8 mouse cellular contexts compared by ENCODE assay signal in the genomic region with DNA sequence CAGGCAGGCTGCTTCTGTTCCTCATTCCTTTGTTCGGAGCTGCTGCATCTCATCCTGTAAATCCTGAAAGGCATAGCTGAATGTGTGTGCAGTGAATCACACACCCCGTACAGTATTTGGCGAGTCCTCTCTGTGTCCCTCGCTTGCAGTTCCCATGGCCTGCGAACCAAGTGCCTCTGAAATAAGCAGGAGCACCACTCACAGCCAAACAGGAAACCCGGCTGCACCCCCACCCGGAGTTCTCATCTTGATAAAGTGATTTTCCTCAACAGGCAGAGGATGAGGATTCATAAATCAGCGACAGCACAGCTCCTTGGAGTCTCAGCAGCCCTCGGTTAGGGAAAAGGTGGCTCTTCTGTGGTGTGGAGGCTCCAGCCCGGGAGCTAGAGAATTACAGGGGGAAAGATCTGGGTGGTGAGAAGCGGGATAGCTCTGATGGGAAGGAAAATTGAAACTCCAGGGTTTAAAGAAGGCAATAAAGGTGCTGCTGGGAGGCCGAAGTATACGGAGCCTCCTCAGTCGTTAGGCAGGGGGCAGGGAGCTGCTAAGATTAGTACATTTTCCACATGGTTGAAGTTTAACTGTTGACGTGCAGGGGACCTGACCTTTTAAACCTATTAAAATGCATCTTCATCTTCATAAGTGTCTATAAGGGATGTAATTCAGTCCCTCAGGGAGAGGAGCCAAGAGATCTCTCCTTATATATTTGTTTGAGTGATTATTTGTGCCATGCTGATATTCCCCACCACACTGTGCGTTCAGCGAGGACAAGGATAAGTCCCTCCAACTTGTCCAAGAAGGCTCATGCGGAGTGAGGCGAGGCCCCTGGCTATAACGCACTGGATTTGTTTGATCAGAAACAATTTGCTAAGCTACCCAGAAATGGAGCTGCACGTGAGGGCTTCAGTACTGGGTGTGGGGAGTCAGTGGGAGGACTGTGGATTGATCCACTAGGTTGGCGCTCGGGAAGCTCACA. TPM values are rescaled to one million over a fixed set of nuclear protein-coding genes. Genes with fewer than 3 reads are reported as not detected.
DNase-seq lines count a peak whose midpoint lies in the region; ATAC-seq and TF ChIP-seq lines count a peak whose summit lies in the region.

No protein-coding gene starts in this region.

- H3K9me3 ChIP-seq in limb, embryonic 14.5 days (ENCODE audit: control insufficient read depth, low read length): no peaks in the 10 kb centered on the region
- no peaks in the 10 kb centered on the region for H3K9me3 ChIP-seq in liver, embryonic 11.5 days (ENCODE audit: control insufficient read depth, low read length)

- 40% methylated on average over 23 of the region's 23 CpGs for WGBS in limb, embryonic 14.5 days
- 54% methylated on average over 23 of the region's 23 CpGs for WGBS in liver, embryonic 11.5 days

- ATAC-seq in limb, embryonic 14.5 days (ENCODE audit: low FRiP score, low read depth): no peak
- ATAC-seq in liver, embryonic 11.5 days (replicated peaks; ENCODE audit: low FRiP score): no peak

- H3K4me1 ChIP-seq in limb, embryonic 14.5 days (ENCODE audit: control insufficient read depth, insufficient read depth, low read length): peaks cover 18% of the 10 kb centered on the region; the same call in 1 of the 2 replicates
- H3K4me1 ChIP-seq in liver, embryonic 11.5 days (replicated peaks; ENCODE audit: control insufficient read depth, insufficient read depth, low read length): no peaks in the 10 kb centered on the region; the same call in 1 of the 2 replicates

- H3K27me3 ChIP-seq in limb, embryonic 14.5 days (ENCODE audit: control insufficient read depth, insufficient read depth, low read length): no peaks in the 10 kb centered on the region
- H3K27me3 ChIP-seq in liver, embryonic 11.5 days (replicated peaks; ENCODE audit: control insufficient read depth, insufficient read depth, low read length): no peaks in the 10 kb centered on the region

- H3K27ac ChIP-seq in limb, embryonic 14.5 days (replicated peaks; ENCODE audit: low read depth, low read length): no peak overlapping the region
- H3K27ac ChIP-seq in liver, embryonic 11.5 days (ENCODE audit: low read depth, low read length): no peak overlapping the region

- DNase-seq in adrenal gland, adult 2 months: peak; percentile 59
- no peak for DNase-seq in adrenal gland, adult 8-10 months
- peak; percentile 45 for DNase-seq in retina, embryonic 14.5 days (ENCODE audit: low spot score)
- DNase-seq in retina, postnatal 1 day: no peak
- no peak for DNase-seq in limb, embryonic 14.5 days (ENCODE audit: low spot score)
- DNase-seq in yolk sac, embryonic 10.5 days (ENCODE audit: low spot score): peak; percentile 48
- DNase-seq in left cerebral cortex, adult 18-20 months (ENCODE audit: low spot score in 2 of 2): no peak
- DNase-seq in liver, embryonic 11.5 days (ENCODE audit: low spot score): no peak

- peak overlapping the region; percentile 18; the same call in 1 of the 2 replicates for H3K4me2 ChIP-seq in limb, embryonic 14.5 days (replicated peaks; ENCODE audit: low read depth, low read length, severe bottlenecking)
- no peak overlapping the region for H3K4me2 ChIP-seq in liver, embryonic 11.5 days

- H3K9ac ChIP-seq in limb, embryonic 14.5 days (ENCODE audit: low read depth, low read length, severe bottlenecking): 0 out of 2 replicates have a peak overlapping the region, but pooled peaks have one; percentile 6
- no peak overlapping the region for H3K9ac ChIP-seq in liver, embryonic 11.5 days (ENCODE audit: low read depth, low read length)

- no peak overlapping the region for H3K4me3 ChIP-seq in limb, embryonic 14.5 days (replicated peaks; ENCODE audit: low read length)
- H3K4me3 ChIP-seq in liver, embryonic 11.5 days (ENCODE audit: low read depth, low read length): no peak overlapping the region

- no peak for TF ChIP-seq POLR2A in limb, embryonic 14.5 days (IDR thresholded peaks at IDR 0.05; ENCODE audit: borderline replicate concordance, extremely low read depth, insufficient read depth, insufficient read length)

- no peaks in the 10 kb centered on the region for H3K36me3 ChIP-seq in limb, embryonic 14.5 days (ENCODE audit: control insufficient read depth, insufficient read depth, low read length)
- H3K36me3 ChIP-seq in liver, embryonic 11.5 days (ENCODE audit: control insufficient read depth, insufficient read depth, low read length): no peaks in the 10 kb centered on the region

RNA-seq across cellular contexts. Expression of gene Sema5b, which starts 22.7 kb away (rescaled TPM):
- total RNA-seq in adrenal gland, adult 2 months (2021): 1 to 10 TPM; 1.5 to 8.3 TPM
- polyA plus RNA-seq in adrenal gland, adult 2 months (2012; rRNA removed): 48.9 and 89.9 TPM in 2 replicates
- total RNA-seq in adrenal gland, adult 8-10 months (2022): 10 to 100 TPM in 2 of 4 experiments, 1 to 10 TPM in 2; 1.1 to 33.5 (median 15.4) TPM
- 17.4 and 19.5 TPM in 2 replicates for polyA plus RNA-seq in limb, embryonic 14.5 days (2012; rRNA removed)
- polyA plus RNA-seq in limb, embryonic 14.5 days (2014; fragmentation: Nextera tagmentation; extraction: Ambion mirVana): 4.2 and 5.4 TPM in 2 replicates
- total RNA-seq in left cerebral cortex, adult 18-20 months (2021): 10 to 100 TPM; 12.7 to 16.0 TPM
- polyA plus RNA-seq in liver, embryonic 11.5 days (2014; fragmentation: Nextera tagmentation; extraction: Ambion mirVana): 0.88 and 1.4 TPM in 2 replicates

RNA-seq across cellular contexts. Expression of gene Pdia5, which starts 27.6 kb away (rescaled TPM):
- total RNA-seq in adrenal gland, adult 2 months (2021): 10 to 100 TPM; 15.6 to 20.8 TPM
- polyA plus RNA-seq in adrenal gland, adult 2 months (2012; rRNA removed): 4.3 and 5.1 TPM in 2 replicates
- total RNA-seq in adrenal gland, adult 8-10 months (2022): 10 to 100 TPM; 16.0 to 27.1 (median 22.4) TPM
- 39.5 and 49.2 TPM in 2 replicates for polyA plus RNA-seq in limb, embryonic 14.5 days (2012; rRNA removed)
- 22.2 and 24.9 TPM in 2 replicates for polyA plus RNA-seq in limb, embryonic 14.5 days (2014; fragmentation: Nextera tagmentation; extraction: Ambion mirVana)
- 1 to 10 TPM; 3.1 to 3.5 TPM for total RNA-seq in left cerebral cortex, adult 18-20 months (2021)
- 22.6 and 24.6 TPM in 2 replicates for polyA plus RNA-seq in liver, embryonic 11.5 days (2014; fragmentation: Nextera tagmentation; extraction: Ambion mirVana)

Comparison
In these comparisons a context has a peak if more than half of its experiments do, and no peak if none do; other contexts are left out.
1. DNase-seq: peak in adrenal gland, adult 2 months (single experiment), retina, embryonic 14.5 days (single experiment) and yolk sac, embryonic 10.5 days (single experiment); none in adrenal gland, adult 8-10 months (single experiment), retina, postnatal 1 day (single experiment), limb, embryonic 14.5 days (single experiment), left cerebral cortex, adult 18-20 months (0 of 2) and liver, embryonic 11.5 days (single experiment).